Mouse (Mus musculus): ENCODE measurements around the gene Ptprg.

Gene Ptprg

DNA sequence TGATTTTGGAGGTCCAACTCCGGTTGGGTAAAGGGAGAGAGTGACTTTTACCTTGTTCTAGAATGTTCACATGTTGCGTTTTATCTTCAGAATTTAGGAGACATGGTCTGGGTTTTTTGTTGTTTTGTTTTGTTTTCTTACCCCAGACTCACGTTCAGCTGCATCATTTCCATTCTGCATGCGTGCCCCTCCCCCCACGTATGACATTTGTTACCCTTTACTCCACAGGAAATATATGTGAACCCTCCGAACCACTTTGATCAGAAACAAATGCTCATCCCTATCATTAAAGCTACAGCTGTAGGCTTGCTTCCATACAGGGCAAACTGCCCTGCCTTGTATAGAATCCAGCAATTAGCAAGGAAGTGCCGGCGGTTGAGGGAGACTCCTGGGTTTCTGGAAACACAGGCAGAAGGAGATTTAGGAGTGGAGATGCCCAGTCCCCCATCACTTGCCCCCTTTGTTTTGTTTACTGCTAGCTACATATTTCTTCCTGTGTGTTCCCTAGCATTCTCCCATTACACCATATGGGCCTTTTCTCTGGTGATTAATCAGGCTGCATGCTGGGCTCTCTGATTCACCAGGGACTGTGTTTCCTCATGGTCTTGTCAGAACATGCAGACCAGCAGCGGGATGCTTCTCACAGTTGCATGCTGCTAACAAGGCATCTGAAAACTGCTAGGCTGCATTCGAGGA is 130.2 kb downstream of the Ptprg start:
- DNase-seq (ENCODE audit: low read depth, low spot score): no peak

DNA sequence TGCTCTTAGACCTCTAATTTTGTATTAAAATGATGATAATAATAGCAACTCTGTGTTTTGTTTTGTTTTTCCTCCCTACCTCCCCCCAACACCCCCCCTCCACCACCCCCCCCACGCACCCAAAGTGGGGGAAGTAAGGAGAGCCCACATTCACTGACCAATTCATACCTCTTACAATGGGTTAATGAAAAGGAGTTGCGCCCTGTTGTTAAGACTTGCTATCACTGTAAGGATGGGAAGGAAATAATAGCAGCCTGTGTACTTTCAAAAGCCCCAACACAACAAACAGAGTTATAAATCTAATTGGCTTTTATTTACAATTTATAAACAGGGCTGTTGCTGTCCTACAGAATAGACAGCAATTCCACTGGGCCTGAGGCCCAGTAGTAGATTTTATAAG is 130.8 kb downstream of the Ptprg start:
- DNase-seq (ENCODE audit: low read depth, low spot score): no peak

DNA sequence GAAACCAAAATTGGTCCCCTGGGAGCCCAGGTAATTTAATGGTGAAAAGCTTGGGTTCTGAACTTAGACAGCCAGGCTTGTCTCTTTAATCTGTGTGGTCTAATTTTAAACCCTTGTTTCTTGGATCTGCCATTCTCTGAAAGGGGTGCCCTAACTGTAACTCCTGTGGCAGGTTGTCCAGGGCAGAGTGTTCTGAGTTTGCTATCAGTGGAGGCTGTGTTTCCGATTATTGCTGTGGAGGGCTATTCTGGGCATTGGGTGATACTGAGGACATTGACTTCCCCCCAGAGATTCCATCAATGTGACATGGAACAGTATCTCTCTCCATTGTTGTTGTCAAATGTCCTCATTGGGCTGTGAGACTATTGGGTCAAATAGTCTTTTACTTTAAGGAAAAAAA is 134.2 kb downstream of the Ptprg start:
- no peak for DNase-seq (ENCODE audit: low read depth, low spot score)

DNA sequence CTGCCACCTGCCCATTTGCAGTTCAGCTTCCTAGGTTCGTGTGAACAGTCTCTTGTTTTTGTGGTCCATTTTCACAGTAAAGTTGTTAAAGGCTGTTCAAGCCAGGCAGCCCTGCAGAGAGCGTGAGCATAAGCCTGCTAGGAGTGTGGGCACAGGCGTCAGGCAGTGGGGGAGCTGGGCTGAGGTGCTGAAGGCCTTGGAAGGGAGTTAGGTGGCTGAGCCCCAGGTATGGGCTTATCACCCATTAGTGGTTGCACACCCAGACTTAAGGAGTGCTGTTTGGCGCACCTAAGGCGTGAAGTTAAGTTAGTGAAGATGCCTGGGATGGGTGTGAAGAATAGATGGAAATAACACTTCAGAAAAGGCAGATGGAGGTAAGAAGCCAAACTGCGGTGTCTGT is 134.8 kb downstream of the Ptprg start:
- no peak for DNase-seq (ENCODE audit: low read depth, low spot score)

DNA sequence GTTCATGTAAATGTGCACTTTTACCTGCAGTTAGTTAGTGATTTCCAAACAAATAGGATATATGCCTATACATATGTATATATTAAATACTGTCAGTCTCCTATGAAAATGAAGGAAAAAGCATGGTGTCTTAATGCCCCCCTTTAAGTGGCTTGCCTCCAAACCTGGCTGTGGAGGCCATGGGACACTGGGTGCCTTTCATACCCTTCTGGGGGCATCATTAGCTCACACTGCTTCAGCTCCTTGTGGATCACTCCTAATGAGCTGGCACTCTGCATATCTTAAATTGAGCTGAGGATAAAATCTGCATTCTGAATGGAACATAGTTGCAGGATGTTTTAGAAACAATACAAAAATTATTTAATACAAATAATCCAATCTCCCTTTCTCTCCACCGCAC is 136.7 kb downstream of the Ptprg start:
- DNase-seq (ENCODE audit: low read depth, low spot score): no peak

DNA sequence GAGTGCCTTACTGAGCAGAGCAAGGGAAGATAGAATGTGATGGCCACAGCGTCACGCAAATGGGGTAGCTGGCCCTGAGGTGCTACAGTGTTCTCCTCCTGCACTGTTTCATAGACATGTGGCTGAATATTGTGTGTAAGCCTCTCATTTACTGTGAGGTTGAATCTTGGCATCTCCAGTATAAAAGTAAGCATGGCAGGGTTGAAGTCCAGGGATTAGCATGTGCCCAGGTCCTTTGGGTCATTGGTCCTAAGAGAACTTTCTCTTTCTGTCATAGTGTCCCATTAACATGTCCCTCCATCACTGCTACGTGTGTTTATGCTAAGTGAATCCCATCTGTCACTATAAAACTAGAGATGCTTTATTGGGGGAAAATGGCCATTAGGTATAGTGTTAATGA is 138.2 kb downstream of the Ptprg start:
- no peak for DNase-seq (ENCODE audit: low read depth, low spot score)

DNA sequence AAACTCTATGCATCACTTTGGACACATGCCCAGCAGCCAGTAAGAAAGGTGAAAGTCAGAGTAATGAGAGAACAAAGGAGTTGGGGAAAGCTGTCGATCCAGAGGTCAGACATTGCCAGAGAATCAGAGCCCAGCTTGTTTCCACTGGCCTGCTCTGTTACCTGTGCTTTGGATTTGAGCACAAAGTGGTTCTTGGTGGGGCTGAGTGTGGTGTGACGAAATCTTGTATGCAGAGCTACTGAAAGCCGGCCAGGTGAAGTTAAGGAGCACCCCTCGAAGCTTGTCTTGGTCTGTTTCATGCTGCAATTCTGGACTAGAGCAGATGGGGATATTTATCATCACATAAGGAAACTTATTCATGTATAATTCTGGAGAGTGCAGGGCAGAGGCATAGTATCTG is 145.5 kb downstream of the Ptprg start:
- no peak for DNase-seq (ENCODE audit: low read depth, low spot score)

DNA sequence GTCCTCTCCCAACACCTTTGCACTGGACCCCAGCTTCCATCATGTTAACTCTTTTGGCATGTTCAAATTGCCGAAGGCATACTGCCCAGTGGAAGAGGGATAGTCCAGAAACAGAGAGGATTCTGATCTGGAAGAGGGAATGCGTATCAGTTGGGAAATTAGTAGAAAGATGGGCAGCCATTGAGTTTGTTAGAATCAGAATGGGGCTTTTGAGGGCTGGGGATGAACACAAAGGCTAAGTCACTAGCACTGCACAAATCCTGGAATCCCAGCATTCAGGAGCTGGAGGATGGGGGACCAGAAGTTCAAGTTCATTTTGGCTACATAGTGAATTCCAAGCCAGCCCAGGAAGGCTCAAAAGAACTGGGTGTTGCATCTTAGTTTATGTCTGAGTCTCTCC is 146.3 kb downstream of the Ptprg start:
- DNase-seq (ENCODE audit: low read depth, low spot score): no peak

DNA sequence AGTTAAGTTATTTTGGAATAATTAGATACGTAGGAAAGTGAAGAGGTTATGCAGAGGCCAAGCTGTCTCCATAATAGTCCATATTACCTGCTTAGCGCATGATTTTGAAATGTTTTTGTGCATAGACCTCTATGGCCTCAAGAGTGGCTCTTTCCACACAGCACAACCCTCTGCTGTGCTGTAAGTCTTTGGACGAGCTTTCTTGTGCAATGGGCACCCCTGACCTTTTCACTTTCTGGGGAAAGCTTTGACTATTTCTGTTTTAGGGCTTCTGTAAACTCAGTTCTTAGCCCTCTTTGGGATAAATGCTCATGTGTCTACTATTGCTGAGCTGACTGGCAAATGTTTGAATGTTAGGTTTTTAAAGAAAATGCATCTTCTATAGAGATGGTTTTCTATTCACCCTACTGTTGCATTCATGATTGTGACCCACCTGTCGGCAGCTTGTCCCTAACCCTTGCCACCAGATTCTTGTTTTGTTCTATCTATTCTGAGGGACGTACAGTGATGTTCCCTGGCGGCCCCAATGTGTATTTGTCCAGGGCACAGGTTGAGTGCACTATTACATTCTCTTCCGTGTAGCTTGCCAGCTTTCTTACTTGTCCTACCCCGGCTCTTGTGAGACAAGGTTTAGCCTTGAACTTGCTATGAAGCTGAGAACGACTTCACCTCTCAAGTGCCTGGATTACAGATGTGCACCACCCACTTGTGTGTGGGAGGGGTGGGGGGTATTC is 148.4 kb downstream of the Ptprg start:
- no peak for DNase-seq (ENCODE audit: low read depth, low spot score)

DNA sequence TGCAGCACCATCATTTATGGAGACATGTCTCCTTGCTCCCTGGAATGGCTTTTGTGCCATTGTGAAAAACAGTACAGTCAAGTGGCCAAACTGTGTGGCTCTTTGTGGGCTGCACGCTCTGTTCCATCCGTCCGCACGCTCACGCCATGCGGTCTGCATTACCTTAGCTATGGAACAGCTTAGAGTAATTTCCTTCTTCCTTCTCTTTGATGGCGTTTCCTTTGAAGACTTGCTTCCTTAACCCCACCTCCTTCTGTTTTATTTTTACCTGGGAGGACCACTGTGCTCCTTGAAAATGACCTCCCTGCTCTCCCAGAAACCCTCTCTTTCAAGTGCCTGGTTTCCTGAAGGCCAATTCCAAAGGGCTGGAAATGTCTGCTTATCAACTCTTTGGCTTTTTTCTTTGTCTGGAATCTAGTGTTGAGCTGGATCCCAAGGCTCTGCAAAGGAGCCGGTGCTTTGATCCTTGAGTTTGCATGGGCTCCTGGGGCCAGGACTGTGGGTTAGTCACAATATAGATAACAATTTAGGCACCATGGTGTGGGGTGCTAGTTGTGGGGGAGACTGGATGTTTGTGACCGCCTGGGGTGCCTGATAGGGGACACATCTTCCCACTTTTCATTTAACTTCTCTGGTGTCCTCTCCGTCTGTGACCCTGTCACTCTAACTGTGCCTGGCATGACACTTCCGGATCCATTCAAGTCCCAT is 149.6 kb downstream of the Ptprg start:
- DNase-seq (ENCODE audit: low read depth, low spot score): no peak

DNA sequence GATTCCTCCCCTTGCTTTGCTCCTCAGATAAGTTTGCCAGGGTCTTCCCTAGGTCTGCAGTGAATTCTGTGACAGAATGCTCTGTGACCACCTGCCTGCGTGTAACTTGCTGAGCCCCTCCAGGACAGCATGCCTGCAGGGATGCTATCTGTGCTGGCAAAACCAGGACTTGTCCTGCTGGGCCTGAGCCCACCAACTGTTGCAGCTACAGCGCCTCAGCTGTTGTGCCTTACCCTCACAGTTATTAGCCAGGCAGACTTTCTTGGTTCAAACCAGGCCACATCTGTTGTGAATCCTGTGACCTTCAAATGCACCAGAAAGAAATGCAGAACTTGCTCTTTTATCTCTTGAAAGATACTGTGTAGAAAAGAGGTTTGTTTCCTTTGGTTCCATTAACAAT is 151.5 kb downstream of the Ptprg start:
- DNase-seq (ENCODE audit: low read depth, low spot score): no peak

DNA sequence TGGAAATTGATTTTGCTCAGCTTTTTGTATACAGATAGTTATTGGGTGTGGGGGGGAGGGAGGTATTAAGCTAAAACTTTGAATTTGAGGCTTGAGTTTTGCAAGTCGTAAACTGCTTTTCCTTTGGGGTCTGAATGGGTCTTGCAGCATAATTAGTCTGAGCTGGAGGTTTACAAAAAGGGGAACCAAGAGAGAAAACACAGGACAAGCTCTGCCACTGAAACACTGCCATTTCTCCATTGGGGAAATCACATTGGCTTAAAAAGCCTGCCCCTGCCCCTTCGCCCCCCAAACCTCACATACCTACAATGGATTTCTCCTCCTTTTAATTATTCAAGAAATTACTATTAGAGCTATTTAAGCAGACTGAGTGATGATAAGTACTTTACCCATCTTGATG is 156.0 kb downstream of the Ptprg start:
- no peak for DNase-seq (ENCODE audit: low read depth, low spot score)

DNA sequence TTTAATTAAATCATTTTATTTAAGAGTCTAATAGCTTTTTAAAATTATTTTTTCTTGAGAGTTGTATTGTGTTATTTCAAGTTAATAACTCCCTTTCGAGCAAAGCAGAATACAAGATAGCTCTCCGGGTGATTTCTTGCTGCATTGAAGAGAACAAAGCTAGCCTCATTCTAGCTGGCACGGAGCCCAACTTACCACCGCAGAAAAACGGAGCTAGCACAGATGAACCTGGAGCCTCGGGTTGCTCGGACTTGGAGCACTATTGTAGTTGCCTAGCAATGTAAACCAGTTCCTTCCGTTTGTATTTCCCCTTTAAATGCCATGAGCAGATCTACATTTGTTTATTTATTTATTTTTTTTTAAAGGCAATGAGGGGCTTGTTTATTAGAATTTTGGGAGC is 156.5 kb downstream of the Ptprg start:
- DNase-seq (ENCODE audit: low read depth, low spot score): no peak

DNA sequence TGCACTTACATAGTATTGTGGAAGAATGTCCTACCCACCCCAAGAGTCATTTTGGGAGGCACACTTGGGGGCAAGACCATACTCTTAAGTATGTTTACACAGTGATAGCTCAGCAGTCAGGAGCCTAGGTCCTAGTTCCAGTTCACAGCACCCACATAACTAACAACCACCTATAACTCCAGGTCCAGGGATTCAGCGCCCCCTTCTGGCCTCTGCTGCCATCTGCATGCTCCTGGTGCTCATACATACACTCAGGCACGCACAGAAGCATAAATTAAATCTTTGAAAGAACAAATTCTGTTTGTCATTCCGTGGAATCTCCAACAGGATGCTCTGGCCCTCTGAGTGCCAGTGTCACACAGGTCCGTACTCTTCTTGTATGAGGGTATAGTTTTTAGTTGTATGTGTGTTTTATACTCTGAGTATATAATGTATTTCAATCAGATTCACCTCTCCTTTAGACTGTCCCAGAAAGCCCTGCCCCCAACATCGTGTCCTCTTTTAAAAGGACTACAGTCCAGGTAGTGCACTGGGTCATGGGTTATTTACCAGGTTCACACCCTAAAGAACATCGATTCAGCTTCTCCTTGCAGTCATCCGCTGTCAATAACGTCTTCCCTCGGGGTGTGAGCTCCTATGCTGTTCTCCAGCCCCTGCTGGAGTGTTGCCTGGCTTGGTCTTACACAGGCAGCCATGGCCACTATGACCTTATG is 157.2 kb downstream of the Ptprg start:
- no peak for DNase-seq (ENCODE audit: low read depth, low spot score)

DNA sequence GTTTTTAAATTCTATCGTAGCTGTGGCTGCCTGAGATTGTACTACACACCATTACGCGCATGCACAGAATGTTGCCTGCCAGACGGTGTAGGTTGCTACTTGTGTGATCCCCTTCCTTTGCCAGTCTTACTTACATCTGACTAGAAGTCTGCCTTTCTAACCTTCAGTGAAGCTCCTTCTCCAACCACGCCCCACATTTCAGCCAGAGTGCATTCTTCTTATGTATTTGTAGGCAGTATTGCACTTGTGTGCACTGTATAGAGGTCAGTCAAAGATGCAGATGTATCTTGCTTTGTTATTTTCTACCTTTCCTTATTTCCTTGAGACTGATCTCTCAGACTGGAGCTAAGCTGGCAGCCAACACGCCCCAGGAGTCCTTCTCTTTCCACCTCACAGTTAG is 158.8 kb downstream of the Ptprg start:
- no peak for DNase-seq (ENCODE audit: low read depth, low spot score)

DNA sequence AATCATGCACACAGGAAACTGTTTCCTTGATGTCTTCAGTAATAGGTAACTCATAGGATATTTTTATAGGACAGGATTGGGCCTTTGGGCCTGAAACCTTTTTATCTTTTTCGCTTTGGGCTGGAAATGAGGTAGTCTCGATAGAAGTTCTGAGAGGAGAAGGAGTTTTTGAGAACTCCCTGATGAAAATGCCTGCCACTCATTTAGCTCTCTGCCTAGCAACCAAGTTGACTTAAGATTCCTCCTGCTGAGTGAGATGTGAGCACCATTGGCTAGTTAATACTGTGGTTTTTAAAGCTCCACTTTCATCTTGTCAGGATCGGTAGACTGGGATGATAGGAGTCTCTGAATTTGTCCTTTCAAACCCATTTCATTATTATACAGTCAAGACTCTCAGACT is 162.9 kb downstream of the Ptprg start:
- no peak for DNase-seq (ENCODE audit: low read depth, low spot score)

DNA sequence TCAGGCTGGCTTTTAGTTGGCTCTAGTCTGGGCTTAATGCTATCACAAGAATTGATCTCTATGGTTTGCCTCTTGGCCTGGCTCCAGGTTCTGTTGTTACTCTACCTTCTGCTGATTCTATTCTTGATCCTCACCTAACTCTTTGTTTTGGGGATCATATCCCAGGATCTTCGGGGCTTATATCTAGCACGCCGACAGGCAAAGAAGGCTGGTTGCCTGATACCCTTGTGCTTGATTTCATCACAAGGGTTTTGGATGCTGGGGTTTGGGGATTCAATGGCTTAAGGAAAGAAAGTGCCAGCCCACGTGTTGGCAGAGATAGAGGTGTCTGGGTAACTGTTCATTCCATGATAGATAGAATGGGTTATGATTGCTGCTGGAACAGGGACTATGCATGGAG is 164.9 kb downstream of the Ptprg start:
- DNase-seq (ENCODE audit: low read depth, low spot score): no peak

DNA sequence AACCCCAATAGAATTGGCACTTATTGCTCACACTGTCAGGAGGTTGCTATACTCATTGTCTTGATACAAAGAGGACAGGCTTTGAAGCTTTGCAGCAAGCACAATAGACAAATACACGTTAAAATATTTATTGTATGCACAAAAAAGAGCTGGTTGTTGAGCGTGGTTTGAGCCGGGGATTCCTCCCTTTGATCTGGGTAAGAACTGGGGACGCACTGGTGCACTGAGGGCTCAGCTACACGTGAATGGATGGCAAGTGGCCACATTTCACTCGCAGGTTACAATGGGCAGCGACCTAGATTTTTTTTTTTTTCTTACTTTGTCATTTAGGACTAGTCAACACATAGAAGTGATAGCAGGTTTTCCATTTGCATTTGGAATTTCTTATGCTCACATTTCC is 165.9 kb downstream of the Ptprg start:
- no peak for DNase-seq (ENCODE audit: low read depth, low spot score)

DNA sequence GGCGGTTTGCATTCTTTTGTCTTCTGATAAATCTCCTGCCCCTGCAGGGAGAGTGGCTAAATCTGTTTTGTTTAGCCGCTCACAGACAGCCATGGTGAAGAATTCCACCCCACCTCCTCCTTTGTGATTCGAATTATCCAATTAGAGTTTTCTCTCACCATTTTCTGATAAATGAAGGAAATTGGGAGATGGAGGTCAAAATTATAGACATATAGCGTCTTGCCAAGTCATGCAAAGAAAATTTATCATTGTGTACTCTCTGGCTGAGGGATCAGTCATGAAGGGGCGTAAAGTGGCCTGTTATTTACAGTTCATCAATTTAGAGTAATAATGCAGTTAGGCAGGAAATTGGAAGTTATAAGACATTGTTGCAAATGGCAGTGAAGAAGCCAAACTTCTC is 168.8 kb downstream of the Ptprg start:
- no peak for DNase-seq (ENCODE audit: low read depth, low spot score)

DNA sequence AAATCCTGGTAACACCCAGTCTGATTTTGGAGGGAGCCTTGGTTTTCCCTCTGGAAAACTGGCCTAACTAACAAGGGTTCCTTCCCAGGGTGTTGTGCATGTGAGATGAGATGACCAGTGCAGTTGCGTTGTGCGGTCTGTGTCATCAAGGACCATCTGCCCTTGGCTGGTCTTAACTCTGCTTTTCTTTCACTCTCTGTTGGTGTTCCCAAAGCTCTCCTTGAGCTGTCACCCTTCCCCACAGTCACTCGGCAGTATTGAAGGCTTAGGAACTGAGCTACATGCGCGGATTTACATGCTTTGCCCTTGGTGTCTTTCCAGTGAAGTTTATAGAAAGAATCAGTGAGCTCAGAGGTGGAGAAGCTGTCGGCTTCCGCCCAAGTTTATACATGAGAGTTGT is 170.5 kb downstream of the Ptprg start:
- DNase-seq (ENCODE audit: low read depth, low spot score): no peak

DNA sequence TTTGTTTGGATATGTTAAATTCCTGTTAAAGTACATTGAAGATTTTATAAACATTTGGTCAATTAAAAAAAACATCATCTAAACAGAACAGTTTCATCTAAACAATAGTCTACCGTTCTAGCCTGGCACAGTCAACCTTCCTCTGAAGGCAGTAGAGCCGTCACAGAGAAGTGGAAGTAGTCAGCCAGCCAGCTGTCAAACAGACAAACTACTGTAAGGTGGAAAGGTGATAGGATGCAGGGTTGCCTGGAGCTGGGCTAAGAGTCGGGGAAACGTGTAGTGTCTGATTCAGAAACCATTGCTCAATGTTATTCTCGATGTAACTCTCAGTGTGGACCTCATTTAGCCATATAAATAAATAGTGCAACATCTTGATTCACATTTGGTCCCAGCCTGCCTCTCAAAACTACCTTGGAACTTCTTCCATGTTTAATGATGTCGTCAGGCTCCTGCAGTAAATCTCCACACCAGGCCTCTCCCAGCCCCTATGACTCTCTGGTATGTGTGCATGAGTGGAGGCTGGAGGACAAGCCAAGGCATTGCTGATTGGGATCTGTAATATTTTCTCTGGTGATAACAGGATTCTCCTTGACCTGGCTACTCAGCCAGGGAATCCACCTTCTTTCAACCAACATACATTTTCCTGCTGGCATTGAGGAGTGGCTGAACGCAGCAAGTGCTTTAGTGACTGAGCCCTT is 178.0 kb downstream of the Ptprg start:
- DNase-seq (ENCODE audit: low read depth, low spot score): no peak

DNA sequence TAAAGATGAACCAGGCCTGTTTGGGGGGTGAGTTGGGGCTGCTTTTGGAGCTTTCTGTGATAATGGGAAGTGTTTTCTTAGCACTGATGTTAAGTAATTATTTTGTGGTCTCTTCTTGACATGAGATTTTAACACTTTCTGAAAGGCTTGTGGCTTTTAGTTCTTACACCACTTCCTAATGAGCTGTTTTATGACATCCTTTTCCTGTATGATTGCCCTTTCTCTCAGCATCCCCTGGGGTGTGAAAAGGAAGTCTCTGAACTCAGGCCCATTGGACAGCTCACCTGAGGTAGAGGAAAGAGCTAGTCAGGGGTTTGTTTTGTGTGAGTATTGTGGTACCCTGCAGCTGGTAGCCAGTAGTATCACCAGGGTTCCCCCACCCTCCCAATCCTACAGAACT is 179.0 kb downstream of the Ptprg start:
- no peak for DNase-seq (ENCODE audit: low read depth, low spot score)
